Mouse (Mus musculus): Measurements from ENCODE around the gene Tnrc6c.

Tnrc6c gene

GRCm38 (mm10) chr11:117638386-117638785 lies 15.7 kb upstream of the Tnrc6c start:
- no peak for DNase-seq (ENCODE audit: low spot score in 2 of 2)

- DNase-seq (ENCODE audit: low spot score in 2 of 2) = no peak
These were observed 15.3 kb upstream of the Tnrc6c start for GRCm38 (mm10) chr11:117638809-117639208.

DNA sequence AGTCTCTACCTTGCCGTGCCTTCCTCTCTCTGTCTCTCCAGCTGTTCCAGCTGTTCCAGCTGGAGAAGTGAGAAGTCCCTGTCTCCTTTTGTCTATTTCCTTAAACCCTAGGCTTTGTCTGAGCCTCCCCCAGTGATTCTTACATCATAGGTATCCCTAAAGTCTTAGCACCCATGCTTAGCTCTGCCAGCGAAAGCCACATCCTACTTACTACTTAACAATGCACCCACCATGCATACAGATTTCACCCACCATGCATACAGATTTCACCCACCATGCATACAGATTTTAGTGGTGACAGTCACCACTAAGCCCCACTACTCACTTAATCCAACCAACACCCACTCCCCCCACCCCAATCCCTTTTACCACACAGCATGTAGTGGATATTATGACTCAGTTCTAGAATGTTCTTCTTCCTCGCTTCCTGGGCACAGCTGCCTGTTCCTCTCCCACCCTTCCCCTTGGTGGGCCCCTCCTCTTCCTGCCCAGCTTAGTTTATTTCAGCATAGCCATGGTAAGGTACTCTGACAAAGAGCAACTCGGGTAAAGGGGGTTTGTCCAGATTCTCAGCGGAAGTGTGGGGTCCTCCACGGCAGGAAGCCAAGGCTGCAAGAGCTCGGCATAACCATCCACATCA lies 14.6 kb upstream of the Tnrc6c start:
- no peak for DNase-seq (ENCODE audit: low spot score in 2 of 2)

- DNase-seq (ENCODE audit: low spot score in 2 of 2) = no peak
These were observed 11.9 kb upstream of the Tnrc6c start for GRCm38 (mm10) chr11:117642181-117642580.

GRCm38 (mm10) chr11:117643240-117643639 lies 10.8 kb upstream of the Tnrc6c start:
- no peak for DNase-seq (ENCODE audit: low spot score in 2 of 2)

GRCm38 (mm10) chr11:117646786-117647185 lies 7.3 kb upstream of the Tnrc6c start:
- DNase-seq (ENCODE audit: low spot score in 2 of 2) = no peak

DNA sequence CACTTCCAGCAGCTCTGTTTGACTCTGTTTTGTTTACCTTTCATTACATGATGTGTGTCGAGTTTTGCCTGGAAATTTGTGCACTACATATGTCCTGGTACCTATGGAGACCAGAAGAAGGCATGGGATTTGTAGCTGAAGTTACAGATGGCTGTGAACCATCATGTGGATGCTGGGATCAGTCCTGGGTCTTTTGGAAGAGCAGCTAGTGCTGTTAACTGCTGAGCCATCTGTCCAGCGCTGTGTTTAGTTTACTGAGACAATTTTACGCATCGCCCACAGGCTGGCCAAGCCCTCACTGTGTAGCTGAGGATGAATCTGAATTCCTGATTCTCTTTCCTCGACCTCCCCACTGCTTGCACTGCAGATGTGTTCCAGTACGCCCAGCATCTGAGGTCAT lies 6.1 kb upstream of the Tnrc6c start:
- DNase-seq (ENCODE audit: low spot score in 2 of 2) = peak in 1 of 2 experiments; percentile 32

- DNase-seq (ENCODE audit: low spot score in 2 of 2) = no peak
These were observed 3.1 kb upstream of the Tnrc6c start for GRCm38 (mm10) chr11:117650721-117651644.

DNA sequence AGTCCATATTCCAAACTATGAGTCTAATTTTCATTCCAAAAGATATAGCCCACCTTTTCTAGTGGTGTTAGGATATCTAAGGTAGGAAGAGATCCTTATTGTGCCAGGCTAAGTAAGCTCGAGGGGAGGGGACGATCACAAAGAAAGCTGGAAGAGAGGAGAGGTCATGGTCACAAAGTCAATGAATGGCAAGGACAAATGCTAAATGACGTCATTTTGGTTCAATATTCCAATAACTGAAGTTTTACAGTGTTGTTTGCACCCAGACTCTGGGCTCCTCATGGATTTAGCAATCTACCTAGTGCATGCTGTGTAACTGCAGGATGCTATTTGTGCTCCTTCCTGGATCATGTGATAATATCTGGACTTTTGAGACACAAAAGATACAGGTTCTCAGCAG lies 1.2 kb upstream of the Tnrc6c start:
- no peak for DNase-seq (ENCODE audit: low spot score in 2 of 2)

- DNase-seq (ENCODE audit: low spot score in 2 of 2) = peak; percentile 99 to 100
These were observed 363 bp downstream of the Tnrc6c start for GRCm38 (mm10) chr11:117654380-117654924.

DNA sequence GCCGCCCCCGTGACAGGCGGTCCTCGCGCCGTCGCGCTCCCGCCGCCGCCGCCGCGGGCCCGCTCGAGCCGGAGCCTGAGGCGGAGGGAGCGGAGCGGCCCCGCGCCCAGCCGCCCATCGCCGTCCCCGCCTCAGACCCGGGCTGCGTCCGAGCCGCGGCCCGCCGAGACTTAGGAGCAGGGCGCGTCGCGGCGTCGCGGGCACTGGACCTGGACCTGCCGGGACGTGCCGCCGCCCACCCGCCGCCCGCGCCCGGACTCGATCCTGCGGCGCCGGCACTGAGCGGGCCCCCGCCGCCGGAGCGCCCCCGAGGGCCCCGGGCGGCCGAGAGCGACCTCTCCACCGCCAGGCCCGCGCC lies 824 bp downstream of the Tnrc6c start:
- DNase-seq (ENCODE audit: low spot score in 2 of 2) = peak in 1 of 2 experiments; percentile 22

DNA sequence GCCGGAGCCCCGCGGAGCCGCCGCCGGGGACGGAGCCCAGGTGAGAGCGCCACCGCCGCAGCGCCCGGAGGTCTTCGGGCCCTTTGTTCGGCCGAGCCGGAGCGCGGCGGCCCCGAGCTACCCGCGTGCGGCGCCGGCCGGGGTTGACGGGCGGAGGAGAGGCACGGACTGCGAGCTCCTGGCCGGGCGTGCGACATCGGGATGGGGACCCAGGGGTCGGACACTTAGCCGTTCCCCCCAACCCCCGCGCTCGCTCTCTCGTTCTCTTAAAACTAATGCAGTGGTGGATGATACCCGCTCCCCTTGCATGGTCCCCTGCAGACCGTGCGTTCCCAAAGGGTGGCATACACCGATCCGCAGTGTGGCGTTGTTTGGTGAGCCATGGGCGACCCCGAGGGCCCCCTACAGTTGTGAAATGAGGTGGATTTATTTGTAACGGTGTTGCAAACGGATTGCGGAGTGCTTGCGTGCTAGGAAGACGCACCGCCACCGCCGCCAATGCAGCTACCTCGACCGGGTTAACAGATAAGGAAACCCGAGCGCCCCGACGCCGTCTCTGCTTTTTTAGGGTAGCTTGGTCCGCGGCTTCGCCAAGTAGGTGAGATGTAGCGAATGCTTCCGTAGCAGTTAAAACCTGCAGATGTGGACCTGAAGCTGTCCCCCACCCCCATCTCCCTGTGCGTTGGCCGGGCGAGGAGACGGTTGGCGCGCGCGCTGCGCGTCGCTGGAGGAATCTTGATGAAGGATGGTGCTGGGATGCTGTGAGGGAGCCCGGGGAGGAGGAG lies 1.4 kb downstream of the Tnrc6c start:
- DNase-seq (ENCODE audit: low spot score in 2 of 2) = peak; percentile 42 to 76

- no peak for DNase-seq (ENCODE audit: low spot score in 2 of 2)
These were observed 1.9 kb downstream of the Tnrc6c start for GRCm38 (mm10) chr11:117656077-117656401.

DNA sequence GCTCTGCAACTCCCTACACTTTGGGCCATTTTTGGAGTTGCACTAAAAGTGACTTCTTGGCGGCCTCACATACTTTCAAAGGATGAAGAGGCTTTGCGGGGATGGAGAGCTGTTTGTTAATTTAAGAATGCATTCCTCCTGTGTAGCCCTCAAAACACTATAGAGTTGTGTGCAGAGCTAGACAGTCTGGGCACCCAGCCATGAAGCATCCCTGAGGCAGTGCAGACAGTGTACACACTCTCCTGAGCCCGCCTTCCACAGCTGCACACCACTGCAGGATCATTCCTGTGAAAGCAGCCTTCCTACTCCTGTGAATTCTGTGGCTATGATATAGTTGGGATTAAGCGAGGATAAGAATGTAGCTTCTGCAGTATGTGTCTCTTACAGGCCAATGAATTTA lies 4.9 kb downstream of the Tnrc6c start:
- peak in 1 of 2 experiments; percentile 45 for DNase-seq (ENCODE audit: low spot score in 2 of 2)

DNA sequence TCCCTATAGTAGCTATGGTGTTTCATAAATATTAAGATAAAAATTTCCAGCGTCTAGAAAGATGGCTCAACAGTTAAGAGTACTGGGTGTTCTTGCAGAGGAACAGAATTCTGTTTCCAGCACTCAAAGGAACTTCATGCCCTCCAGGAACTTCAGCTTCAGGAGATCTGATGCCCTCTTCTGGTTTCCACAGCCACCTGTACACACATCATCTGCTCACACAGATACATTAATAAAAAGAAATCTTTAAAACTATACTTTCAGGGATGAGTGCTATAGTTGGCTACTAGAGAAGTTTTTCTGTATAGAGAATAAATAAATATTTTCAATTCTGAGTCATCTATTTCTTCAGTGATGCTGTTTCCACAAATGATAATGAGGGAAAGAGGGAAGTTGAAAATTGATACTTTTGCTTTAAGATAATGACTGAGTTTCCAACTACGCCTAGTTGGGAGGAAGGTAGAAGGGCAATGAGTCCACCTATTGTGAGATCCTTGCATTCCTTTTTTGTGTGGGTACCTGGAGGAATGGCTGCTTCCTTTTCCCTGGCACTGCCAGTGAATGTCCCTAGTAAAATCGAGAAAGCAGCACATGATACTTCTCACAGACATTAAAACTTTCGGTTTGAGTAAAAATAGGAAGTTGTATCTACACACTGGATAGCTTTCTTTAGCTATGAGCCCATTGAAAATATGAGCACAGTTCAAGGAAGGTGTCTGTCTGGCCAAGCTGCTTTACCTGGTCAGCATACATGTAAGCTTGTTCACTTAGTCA lies 9.1 kb downstream of the Tnrc6c start:
- DNase-seq (ENCODE audit: low spot score in 2 of 2) = no peak

- DNase-seq (ENCODE audit: low spot score in 2 of 2) = no peak
These were observed 9.7 kb downstream of the Tnrc6c start for GRCm38 (mm10) chr11:117663810-117664139.

DNA sequence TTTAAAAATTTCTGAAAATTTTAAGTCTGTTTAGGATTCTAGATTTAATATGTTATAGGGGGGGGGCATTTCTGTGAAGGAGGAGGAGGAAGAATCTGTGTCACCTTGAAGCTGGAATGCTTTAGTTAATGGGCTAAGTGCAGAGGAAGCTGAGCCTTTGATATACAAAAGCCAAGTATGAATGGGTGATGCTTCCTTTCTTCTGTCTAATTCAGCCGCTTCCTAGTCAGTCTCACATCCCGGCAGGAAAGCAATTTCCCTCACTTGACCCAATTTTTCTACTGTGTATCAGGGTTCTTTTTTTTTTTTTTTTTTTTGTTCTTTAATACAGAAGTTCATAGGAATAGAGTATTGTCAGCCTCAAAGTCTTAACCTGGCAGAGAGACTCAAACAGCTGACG lies 11.1 kb downstream of the Tnrc6c start:
- DNase-seq (ENCODE audit: low spot score in 2 of 2) = no peak

DNA sequence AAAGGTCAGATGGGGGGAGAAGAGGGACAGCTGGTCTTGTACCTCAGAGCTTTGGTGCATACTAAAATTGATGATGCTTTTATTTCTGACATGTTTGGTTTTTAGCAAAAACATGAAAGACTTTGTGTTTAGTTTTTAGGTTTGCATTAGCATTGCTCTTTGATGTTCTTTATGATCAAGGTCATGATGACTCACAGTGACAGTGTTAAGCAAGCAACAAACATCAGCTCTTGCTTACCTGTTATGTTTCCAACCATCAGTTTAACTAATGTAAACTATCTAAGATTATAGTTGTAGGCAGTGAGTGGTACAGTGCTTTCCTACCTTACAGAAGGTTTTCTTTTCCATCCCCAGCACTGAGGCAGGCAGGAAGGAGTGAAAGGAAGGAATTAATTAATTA lies 12.5 kb downstream of the Tnrc6c start:
- no peak for DNase-seq (ENCODE audit: low spot score in 2 of 2)

- no peak for DNase-seq (ENCODE audit: low spot score in 2 of 2)
These were observed 13.1 kb downstream of the Tnrc6c start for GRCm38 (mm10) chr11:117667152-117667551.

DNA sequence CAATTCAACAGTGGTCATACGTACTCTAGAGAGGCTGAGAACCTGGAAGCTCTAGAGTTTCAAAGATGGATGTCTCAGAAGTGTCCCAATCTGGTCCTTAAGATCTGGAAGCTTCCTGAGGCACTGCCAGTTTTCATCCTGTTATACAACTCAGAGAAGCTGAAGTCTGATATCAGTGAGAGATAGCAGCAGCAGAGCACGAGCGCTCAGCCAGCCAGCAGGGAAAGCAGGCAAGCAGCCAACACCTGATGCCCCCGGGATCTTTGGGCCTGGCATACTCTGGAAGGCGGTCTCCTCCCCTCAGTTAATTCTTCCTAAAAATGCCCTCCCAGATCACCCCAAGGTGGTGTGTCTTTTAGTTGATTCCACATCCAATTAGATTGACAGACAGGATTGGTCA lies 13.7 kb downstream of the Tnrc6c start:
- DNase-seq (ENCODE audit: low spot score in 2 of 2) = no peak

GRCm38 (mm10) chr11:117671626-117672025 lies 17.5 kb downstream of the Tnrc6c start:
- DNase-seq (ENCODE audit: low spot score in 2 of 2) = no peak

DNA sequence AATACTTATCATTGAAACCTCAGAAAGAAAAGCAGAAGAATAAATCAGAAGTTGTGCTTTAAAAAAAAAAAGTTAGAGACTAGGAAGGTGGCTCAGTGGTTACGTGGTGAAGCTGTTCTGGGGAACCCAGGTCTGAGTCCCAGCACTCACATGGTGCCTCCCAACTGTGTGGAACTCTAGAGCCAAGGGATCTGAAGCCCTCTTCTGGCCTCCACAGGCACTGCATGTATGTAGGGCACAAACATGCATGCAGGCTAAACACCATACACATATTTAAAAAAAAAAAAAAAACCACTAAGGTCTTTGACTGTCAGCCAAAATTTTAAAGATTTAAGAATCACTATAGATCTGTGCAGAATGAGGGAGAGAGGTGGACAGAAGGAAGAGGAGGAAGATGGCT lies 20.4 kb downstream of the Tnrc6c start:
- DNase-seq (ENCODE audit: low spot score in 2 of 2) = no peak
